Mouse (Mus musculus): Measurements from ENCODE around the gene Pde1b. TPM values are rescaled to one million over a fixed set of nuclear protein-coding genes. Genes with fewer than 3 reads are reported as not detected.

The Pde1b gene
- polyA plus RNA-seq, 1 experiment from 2014 or later, result 4.9 TPM

- Histone ChIP-seq H3K27me3 (ENCODE audit: control insufficient read depth, insufficient read depth, low read length) (0 out of 2 replicates have a peak, but pooled peaks cover 11% of the 10 kb centered on the region), H3K4me2 (replicated peaks; ENCODE audit: low read depth, low read length) (peak overlapping the region; percentile 74), H3K9ac (ENCODE audit: low read depth, low read length) (no peak overlapping the region), H3K4me1 (ENCODE audit: control insufficient read depth, insufficient read depth, low read length) (peaks cover 11% of the 10 kb centered on the region), H3K4me3 (ENCODE audit: low read length) (no peak overlapping the region; the same call in 1 of the 2 replicates), H3K9me3 (ENCODE audit: control insufficient read depth, low read length) (no peaks in the 10 kb centered on the region), H3K27ac (ENCODE audit: low read depth, low read length) (no peak overlapping the region), H3K36me3 (ENCODE audit: control insufficient read depth, insufficient read depth, low read length) (no peaks in the 10 kb centered on the region)
- WGBS, result 45% methylated on average over 2 of the region's 2 CpGs
- ATAC-seq (ENCODE audit: low FRiP score, low TSS enrichment), result no peak
Observed at GRCm38 (mm10) chr15:103536456-103536855, 33.6 kb downstream of the Pde1b start.

- ATAC-seq (ENCODE audit: low FRiP score, low TSS enrichment), result peak; percentile 39
- Histone ChIP-seq H3K27me3 (ENCODE audit: control insufficient read depth, insufficient read depth, low read length) (0 out of 2 replicates have a peak, but pooled peaks cover 11% of the 10 kb centered on the region), H3K36me3 (ENCODE audit: control insufficient read depth, insufficient read depth, low read length) (no peaks in the 10 kb centered on the region), H3K4me3 (ENCODE audit: low read length) (peak overlapping the region; percentile 71), H3K9me3 (ENCODE audit: control insufficient read depth, low read length) (no peaks in the 10 kb centered on the region), H3K4me1 (ENCODE audit: control insufficient read depth, insufficient read depth, low read length) (peaks cover 11% of the 10 kb centered on the region), H3K9ac (ENCODE audit: low read depth, low read length) (peak overlapping the region; percentile 63), H3K4me2 (replicated peaks; ENCODE audit: low read depth, low read length) (peak overlapping the region; percentile 74), H3K27ac (ENCODE audit: low read depth, low read length) (no peak overlapping the region)
- 1% methylated on average over 37 of the region's 37 CpGs for WGBS
Observed at GRCm38 (mm10) chr15:103537011-103537821, 34.4 kb downstream of the Pde1b start.

GRCm38 (mm10) chr15:103537822-103538213 lies 35.0 kb downstream of the Pde1b start, which contains the start of gene Ppp1r1a:
Gene Ppp1r1a, minus strand, starts transcription at chr15:103538003.
- H3K27me3 ChIP-seq (ENCODE audit: control insufficient read depth, insufficient read depth, low read length), result 0 out of 2 replicates have a peak, but pooled peaks cover 11% of the 10 kb centered on the region
- peak within 1 kb of the TSS; percentile 63 for H3K9ac ChIP-seq (ENCODE audit: low read depth, low read length)
- H3K36me3 ChIP-seq (ENCODE audit: control insufficient read depth, insufficient read depth, low read length), result no peaks in the 10 kb centered on the region
- peak within 1 kb of the TSS; percentile 74 for H3K4me2 ChIP-seq (replicated peaks; ENCODE audit: low read depth, low read length)
- peaks cover 15% of the 10 kb centered on the region for H3K4me1 ChIP-seq (ENCODE audit: control insufficient read depth, insufficient read depth, low read length)
- ATAC-seq (ENCODE audit: low FRiP score, low TSS enrichment), result peak; percentile 88
- H3K4me3 ChIP-seq (ENCODE audit: low read length), result peak within 1 kb of the TSS; percentile 71
- H3K9me3 ChIP-seq (ENCODE audit: control insufficient read depth, low read length), result no peaks in the 10 kb centered on the region
- WGBS, result under 1% methylated on average over 32 of the region's 36 CpGs
- peak within 1 kb of the TSS; percentile 15; the same call in 1 of the 2 replicates for H3K27ac ChIP-seq (ENCODE audit: low read depth, low read length)

GRCm38 (mm10) chr15:103539259-103539658 lies 36.4 kb downstream of the Pde1b start:
- 0 out of 2 replicates have a peak, but pooled peaks have one; percentile 8 for ATAC-seq (ENCODE audit: low FRiP score, low TSS enrichment)
- Histone ChIP-seq H3K4me1 (ENCODE audit: control insufficient read depth, insufficient read depth, low read length) (peaks cover 15% of the 10 kb centered on the region), H3K9ac (ENCODE audit: low read depth, low read length) (no peak overlapping the region), H3K9me3 (ENCODE audit: control insufficient read depth, low read length) (no peaks in the 10 kb centered on the region), H3K4me3 (ENCODE audit: low read length) (no peak overlapping the region), H3K27ac (ENCODE audit: low read depth, low read length) (no peak overlapping the region), H3K36me3 (ENCODE audit: control insufficient read depth, insufficient read depth, low read length) (no peaks in the 10 kb centered on the region), H3K27me3 (ENCODE audit: control insufficient read depth, insufficient read depth, low read length) (0 out of 2 replicates have a peak, but pooled peaks cover 11% of the 10 kb centered on the region), H3K4me2 (replicated peaks; ENCODE audit: low read depth, low read length) (no peak overlapping the region)
- WGBS, result 19% methylated on average over 2 of the region's 2 CpGs

GRCm38 (mm10) chr15:103540646-103541045 lies 37.8 kb downstream of the Pde1b start:
- no peak overlapping the region for H3K27ac ChIP-seq (ENCODE audit: low read depth, low read length)
- H3K9me3 ChIP-seq (ENCODE audit: control insufficient read depth, low read length), result no peaks in the 10 kb centered on the region
- peaks cover 15% of the 10 kb centered on the region for H3K4me1 ChIP-seq (ENCODE audit: control insufficient read depth, insufficient read depth, low read length)
- ATAC-seq (ENCODE audit: low FRiP score, low TSS enrichment), result no peak
- H3K36me3 ChIP-seq (ENCODE audit: control insufficient read depth, insufficient read depth, low read length), result no peaks in the 10 kb centered on the region
- WGBS, result 38% methylated on average over 1 of the region's 1 CpGs
- no peak overlapping the region for H3K9ac ChIP-seq (ENCODE audit: low read depth, low read length)
- H3K4me3 ChIP-seq (ENCODE audit: low read length), result no peak overlapping the region
- H3K27me3 ChIP-seq (ENCODE audit: control insufficient read depth, insufficient read depth, low read length), result 0 out of 2 replicates have a peak, but pooled peaks cover 11% of the 10 kb centered on the region
- H3K4me2 ChIP-seq (replicated peaks; ENCODE audit: low read depth, low read length), result no peak overlapping the region

- no peak overlapping the region for H3K4me3 ChIP-seq (ENCODE audit: low read length)
- ATAC-seq (ENCODE audit: low FRiP score, low TSS enrichment), result no peak
Observed at GRCm38 (mm10) chr15:103542526-103542925, 39.7 kb downstream of the Pde1b start.

GRCm38 (mm10) chr15:103547983-103548382 lies 45.1 kb downstream of the Pde1b start:
- WGBS, result 91% methylated on average over 3 of the region's 3 CpGs
- H3K36me3 ChIP-seq (ENCODE audit: control insufficient read depth, insufficient read depth, low read length), result no peaks in the 10 kb centered on the region
- no peak for ATAC-seq (ENCODE audit: low FRiP score, low TSS enrichment)
- H3K9me3 ChIP-seq (ENCODE audit: control insufficient read depth, low read length), result no peaks in the 10 kb centered on the region
- H3K27ac ChIP-seq (ENCODE audit: low read depth, low read length), result no peak overlapping the region
- H3K9ac ChIP-seq (ENCODE audit: low read depth, low read length), result no peak overlapping the region
- H3K4me3 ChIP-seq (ENCODE audit: low read length), result no peak overlapping the region
- H3K4me2 ChIP-seq (replicated peaks; ENCODE audit: low read depth, low read length), result no peak overlapping the region
- no peaks in the 10 kb centered on the region for H3K4me1 ChIP-seq (ENCODE audit: control insufficient read depth, insufficient read depth, low read length)
- H3K27me3 ChIP-seq (ENCODE audit: control insufficient read depth, insufficient read depth, low read length), result no peaks in the 10 kb centered on the region

More at GRCm38 (mm10) chr15:103542526-103542925, 39.7 kb downstream of the Pde1b start:
- Histone ChIP-seq H3K27me3 (ENCODE audit: control insufficient read depth, insufficient read depth, low read length) (0 out of 2 replicates have a peak, but pooled peaks cover 6% of the 10 kb centered on the region), H3K4me2 (replicated peaks; ENCODE audit: low read depth, low read length) (no peak overlapping the region), H3K9me3 (ENCODE audit: control insufficient read depth, low read length) (no peaks in the 10 kb centered on the region), H3K9ac (ENCODE audit: low read depth, low read length) (no peak overlapping the region), H3K27ac (ENCODE audit: low read depth, low read length) (no peak overlapping the region), H3K4me1 (ENCODE audit: control insufficient read depth, insufficient read depth, low read length) (peaks cover 9% of the 10 kb centered on the region; the same call in 1 of the 2 replicates), H3K36me3 (ENCODE audit: control insufficient read depth, insufficient read depth, low read length) (no peaks in the 10 kb centered on the region)

GRCm38 (mm10) chr15:103549475-103549874 lies 46.6 kb downstream of the Pde1b start:
- H3K9me3 ChIP-seq (ENCODE audit: control insufficient read depth, low read length), result no peaks in the 10 kb centered on the region
- no peak overlapping the region for H3K4me3 ChIP-seq (ENCODE audit: low read length)
- no peak overlapping the region for H3K27ac ChIP-seq (ENCODE audit: low read depth, low read length)
- H3K27me3 ChIP-seq (ENCODE audit: control insufficient read depth, insufficient read depth, low read length), result no peaks in the 10 kb centered on the region
- no peaks in the 10 kb centered on the region for H3K4me1 ChIP-seq (ENCODE audit: control insufficient read depth, insufficient read depth, low read length)
- H3K4me2 ChIP-seq (replicated peaks; ENCODE audit: low read depth, low read length), result no peak overlapping the region
- WGBS, result 87% methylated on average over 1 of the region's 1 CpGs
- no peak for ATAC-seq (ENCODE audit: low FRiP score, low TSS enrichment)
- no peaks in the 10 kb centered on the region for H3K36me3 ChIP-seq (ENCODE audit: control insufficient read depth, insufficient read depth, low read length)
- no peak overlapping the region for H3K9ac ChIP-seq (ENCODE audit: low read depth, low read length)

GRCm38 (mm10) chr15:103551053-103551452 lies 48.2 kb downstream of the Pde1b start:
- WGBS, result 12% methylated on average over 1 of the region's 1 CpGs
- Histone ChIP-seq H3K9ac (ENCODE audit: low read depth, low read length) (no peak overlapping the region), H3K36me3 (ENCODE audit: control insufficient read depth, insufficient read depth, low read length) (no peaks in the 10 kb centered on the region), H3K4me3 (ENCODE audit: low read length) (no peak overlapping the region), H3K4me1 (ENCODE audit: control insufficient read depth, insufficient read depth, low read length) (no peaks in the 10 kb centered on the region), H3K27ac (ENCODE audit: low read depth, low read length) (no peak overlapping the region), H3K9me3 (ENCODE audit: control insufficient read depth, low read length) (no peaks in the 10 kb centered on the region), H3K27me3 (ENCODE audit: control insufficient read depth, insufficient read depth, low read length) (no peaks in the 10 kb centered on the region), H3K4me2 (replicated peaks; ENCODE audit: low read depth, low read length) (no peak overlapping the region)
- ATAC-seq (ENCODE audit: low FRiP score, low TSS enrichment), result no peak
